Comparison of ENCODE assay signal across 23 mouse cellular contexts in genomic region chr4:102658578-102658977, GRCm38 (mm10).
A peak's percentile ranks its signal among the peaks of the same experiment; 100 is the strongest.
DNase-seq lines count a peak whose midpoint lies in the region; ATAC-seq lines count a peak whose summit lies in the region.
"Had no signal": no experiment of that assay in that cellular context is flagged by ENCODE, and none has a peak within 500 bp of the region (broad histone marks: within the 10 kb centered on the region; RNA-seq: fewer than 3 reads in every experiment).

No protein-coding gene starts in this region.

- DNase-seq in heart, adult 11 months, result peak; percentile 91
- DNase-seq in heart, adult 9 months (ENCODE audit: low spot score in 2 of 2), result no peak
- peak; percentile 29 for DNase-seq in lung, postnatal 36 days
- no peak for DNase-seq in lung, postnatal 10 days
- DNase-seq in gastrocnemius, adult 18-20 months (ENCODE audit: low spot score), result no peak
- DNase-seq in c-Kit-positive CD71-positive TER-119-positive erythroid progenitor cells, embryonic 14.5 days (ENCODE audit: low spot score), result no peak
- DNase-seq: adrenal gland, adult 8-10 months; adrenal gland, postnatal 25 days; cerebellum, adult 11 months; cerebellum, adult 2 months; cerebellum, adult 9-11 months; cerebellum, postnatal 25 days; embryo, embryonic 11 days; gastrocnemius, postnatal 10 days; gastrocnemius, postnatal 36 days; heart, postnatal 14 days; heart, postnatal 4 days had no signal

- ATAC-seq in common myeloid progenitor, adult 5-6 weeks (replicated peaks; ENCODE audit: low read depth, poor library complexity, severe bottlenecking), result peak; percentile 49; the same call in 1 of the 2 replicates
- ATAC-seq in megakaryocyte progenitor cell, adult 5-6 weeks (replicated peaks; ENCODE audit: poor library complexity), result peak; percentile 79
- ATAC-seq: forebrain, embryonic 15.5 days; hindbrain, postnatal 0 days; inflammation-experienced regulatory T-cells, adult 6 months; Patski had no signal

Comparison
In these comparisons a context has a peak if more than half of its experiments do, and no peak if none do; other contexts are left out.
1. DNase-seq: peak in heart, adult 11 months (single experiment) and lung, postnatal 36 days (single experiment); none in heart, adult 9 months (0 of 2), lung, postnatal 10 days (single experiment), gastrocnemius, adult 18-20 months (single experiment) and c-Kit-positive CD71-positive TER-119-positive erythroid progenitor cells, embryonic 14.5 days (single experiment).